Mouse (Mus musculus): ENCODE results near the gene Cirbp. TPM values are rescaled to one million over a fixed set of nuclear protein-coding genes. Genes with fewer than 3 reads are reported as not detected.
A peak's percentile ranks its signal among the peaks of the same experiment; 100 is the strongest.
"Not testable (repeated sequence)": the region's sequence is repeated elsewhere in the genome, so short reads cannot be mapped to it uniquely, and the experiment has no call there.

Gene Cirbp
- polyA plus RNA-seq, 1 experiment from 2014 or later, result 14.2 TPM

DNA sequence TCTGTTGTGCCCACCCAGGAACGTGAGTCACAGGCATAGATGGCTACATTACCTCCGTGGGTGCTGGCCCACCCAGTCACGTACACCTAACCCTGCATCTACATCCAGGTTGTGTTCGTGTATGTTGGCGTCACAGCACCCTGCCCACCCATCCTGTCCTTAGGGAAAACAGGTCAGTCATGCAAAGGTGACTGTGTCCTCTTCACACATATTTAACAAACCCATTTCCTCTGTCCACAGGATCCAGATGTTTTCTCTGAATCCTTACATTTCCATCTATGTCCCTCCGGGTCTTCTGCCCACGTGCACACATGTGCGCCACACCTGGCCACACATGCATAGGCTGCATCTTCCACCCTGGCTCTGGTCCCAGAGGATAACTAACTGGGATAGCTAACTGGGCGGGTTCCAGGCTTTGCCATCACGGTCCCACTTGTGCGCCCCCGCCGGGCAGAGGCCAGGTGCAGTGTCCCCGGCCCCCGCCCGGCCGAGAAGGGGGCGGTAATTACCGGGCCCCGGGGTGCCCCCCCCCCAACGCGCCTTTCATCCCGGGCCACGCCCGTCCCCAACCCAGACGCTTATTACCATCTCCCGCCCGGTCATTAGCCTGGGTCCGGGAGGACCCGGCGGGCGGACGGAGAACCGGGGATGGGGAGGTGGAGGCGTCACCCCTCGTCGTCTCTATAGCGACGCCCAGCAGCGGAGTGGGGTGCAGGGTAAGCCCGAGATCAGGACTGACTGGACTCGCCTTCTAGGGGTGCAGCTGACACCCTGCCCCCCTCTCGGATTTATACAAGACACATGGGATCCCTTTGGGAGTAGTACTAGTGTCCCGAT lies 1.4 kb upstream of the Cirbp start:
- Histone ChIP-seq H3K27ac (ENCODE audit: low read length) (peak overlapping the region; percentile 67; the same call in 1 of the 2 replicates), H3K9ac (ENCODE audit: low read depth, low read length) (peak overlapping the region; percentile 67), H3K9me3 (replicated peaks; ENCODE audit: control insufficient read depth, low read length) (no peaks in the 10 kb centered on the region), H3K4me2 (ENCODE audit: low read depth, low read length) (peak overlapping the region; percentile 96), H3K36me3 (ENCODE audit: control insufficient read depth, insufficient read depth) (no peaks in the 10 kb centered on the region), H3K4me1 (ENCODE audit: control insufficient read depth, low read depth, low read length) (peaks cover 81% of the 10 kb centered on the region), H3K4me3 (ENCODE audit: low read depth, low read length) (peak overlapping the region; percentile 62), H3K27me3 (ENCODE audit: control insufficient read depth, insufficient read depth, low read depth, low read length) (no peaks in the 10 kb centered on the region)
- 11% methylated on average over 43 of the region's 44 CpGs for WGBS (ENCODE audit: insufficient replicate concordance)
- no peak for ATAC-seq (ENCODE audit: low read depth)

DNA sequence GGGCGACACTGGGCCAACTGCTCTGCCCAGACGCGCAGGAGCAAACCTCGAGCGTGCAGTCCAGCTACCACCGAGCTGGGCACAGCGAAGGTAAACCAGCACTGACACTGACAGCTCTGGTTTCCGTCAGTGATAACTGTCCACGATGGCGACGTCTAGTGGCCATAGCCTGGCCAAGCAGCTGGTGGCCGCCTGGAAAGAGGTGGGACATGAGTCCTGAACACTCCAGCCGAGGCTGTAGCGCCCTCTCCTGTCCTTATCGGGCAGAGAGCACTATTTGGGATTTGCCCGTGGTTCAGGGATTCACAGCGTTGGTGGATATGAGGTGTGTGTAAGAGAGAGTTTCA lies 814 bp upstream of the Cirbp start:
- peak overlapping the region; percentile 67; the same call in 1 of the 2 replicates for H3K27ac ChIP-seq (ENCODE audit: low read length)
- under 1% methylated on average over 17 of the region's 17 CpGs for WGBS (ENCODE audit: insufficient replicate concordance)
- peaks cover 4% of the 10 kb centered on the region for H3K36me3 ChIP-seq (ENCODE audit: control insufficient read depth, insufficient read depth)
- peak; percentile 31 for ATAC-seq (ENCODE audit: low read depth)
- peaks cover 78% of the 10 kb centered on the region for H3K4me1 ChIP-seq (ENCODE audit: control insufficient read depth, low read depth, low read length)
- peak overlapping the region; percentile 96 for H3K4me2 ChIP-seq (ENCODE audit: low read depth, low read length)
- peak overlapping the region; percentile 67 for H3K9ac ChIP-seq (ENCODE audit: low read depth, low read length)
- no peaks in the 10 kb centered on the region for H3K27me3 ChIP-seq (ENCODE audit: control insufficient read depth, insufficient read depth, low read depth, low read length)
- no peaks in the 10 kb centered on the region for H3K9me3 ChIP-seq (replicated peaks; ENCODE audit: control insufficient read depth, low read length)
- H3K4me3 ChIP-seq (ENCODE audit: low read depth, low read length), result peak overlapping the region; percentile 62

DNA sequence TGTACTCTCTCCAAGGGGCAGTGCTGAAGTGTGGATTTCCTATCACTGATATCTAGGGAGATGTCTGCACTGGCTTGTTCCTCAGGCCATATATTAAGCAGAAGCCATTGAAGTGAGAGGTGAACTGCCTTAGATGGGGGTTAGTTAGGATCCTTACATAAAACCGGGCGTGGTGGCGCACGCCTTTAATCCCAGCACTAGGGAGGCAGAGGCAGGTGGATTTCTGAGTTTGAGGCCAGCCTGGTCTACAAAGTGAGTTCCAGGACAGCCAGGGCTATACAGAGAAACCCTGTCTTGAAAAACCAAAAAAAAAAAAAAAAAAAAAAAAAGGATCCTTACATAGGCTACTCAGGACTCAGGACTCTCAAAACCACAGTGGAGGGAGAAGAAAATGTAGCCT lies 351 bp downstream of the Cirbp start:
- ATAC-seq (ENCODE audit: low read depth); H3K4me3 ChIP-seq (ENCODE audit: low read depth, low read length); H3K27me3 ChIP-seq (ENCODE audit: control insufficient read depth, insufficient read depth, low read depth, low read length); H3K9me3 ChIP-seq (replicated peaks; ENCODE audit: control insufficient read depth, low read length); H3K9ac ChIP-seq (ENCODE audit: low read depth, low read length): not testable (repeated sequence)
- Histone ChIP-seq H3K27ac (ENCODE audit: low read length) (peak overlapping the region; percentile 38; the same call in 1 of the 2 replicates), H3K4me2 (ENCODE audit: low read depth, low read length) (peak overlapping the region; percentile 96; the same call in 1 of the 2 replicates), H3K4me1 (ENCODE audit: control insufficient read depth, low read depth, low read length) (peaks cover 66% of the 10 kb centered on the region), H3K36me3 (ENCODE audit: control insufficient read depth, insufficient read depth) (peaks cover 16% of the 10 kb centered on the region)
- 78% methylated on average over 4 of the region's 4 CpGs for WGBS (ENCODE audit: insufficient replicate concordance)

DNA sequence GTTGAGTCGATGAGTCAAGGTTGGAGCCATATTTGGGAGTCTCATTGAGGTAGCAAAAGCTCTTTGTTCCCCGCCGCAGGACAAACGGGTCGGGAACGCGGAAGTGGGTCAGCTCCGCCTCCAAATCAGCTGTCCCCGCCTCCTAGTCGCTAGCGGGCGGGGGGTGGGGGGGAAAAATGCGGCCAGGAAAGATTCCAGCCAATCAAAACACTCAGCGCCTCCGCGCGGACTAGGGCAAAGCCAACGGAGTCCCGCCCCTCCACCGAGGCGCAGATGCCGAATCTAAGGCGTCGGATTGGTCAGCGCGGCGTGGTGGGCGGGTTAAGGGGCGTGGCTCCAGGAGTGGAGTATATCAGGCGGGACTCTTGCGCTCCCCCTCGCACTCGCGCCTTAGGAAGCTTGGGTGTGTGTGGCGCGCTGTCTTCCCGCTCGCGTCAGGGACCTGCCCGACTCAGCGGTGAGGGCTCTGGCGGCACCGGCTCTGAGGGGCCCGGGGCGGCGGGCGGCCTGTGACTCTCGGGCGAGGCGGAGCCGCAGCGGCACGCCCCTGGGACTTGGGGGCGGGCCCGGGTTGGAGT lies 1.8 kb downstream of the Cirbp start:
- peak overlapping the region; percentile 98 for H3K27ac ChIP-seq (ENCODE audit: low read length)
- H3K9ac ChIP-seq (ENCODE audit: low read depth, low read length), result peak overlapping the region; percentile 92
- WGBS (ENCODE audit: insufficient replicate concordance), result under 1% methylated on average over 54 of the region's 55 CpGs
- H3K27me3 ChIP-seq (ENCODE audit: control insufficient read depth, insufficient read depth, low read depth, low read length), result no peaks in the 10 kb centered on the region
- no peaks in the 10 kb centered on the region; the same call in 1 of the 2 replicates for H3K9me3 ChIP-seq (replicated peaks; ENCODE audit: control insufficient read depth, low read length)
- H3K36me3 ChIP-seq (ENCODE audit: control insufficient read depth, insufficient read depth), result peaks cover 26% of the 10 kb centered on the region
- H3K4me3 ChIP-seq (ENCODE audit: low read depth, low read length), result peak overlapping the region; percentile 87
- H3K4me1 ChIP-seq (ENCODE audit: control insufficient read depth, low read depth, low read length), result peaks cover 59% of the 10 kb centered on the region
- peak overlapping the region; percentile 80 for H3K4me2 ChIP-seq (ENCODE audit: low read depth, low read length)
- peak; percentile 86 for ATAC-seq (ENCODE audit: low read depth)

DNA sequence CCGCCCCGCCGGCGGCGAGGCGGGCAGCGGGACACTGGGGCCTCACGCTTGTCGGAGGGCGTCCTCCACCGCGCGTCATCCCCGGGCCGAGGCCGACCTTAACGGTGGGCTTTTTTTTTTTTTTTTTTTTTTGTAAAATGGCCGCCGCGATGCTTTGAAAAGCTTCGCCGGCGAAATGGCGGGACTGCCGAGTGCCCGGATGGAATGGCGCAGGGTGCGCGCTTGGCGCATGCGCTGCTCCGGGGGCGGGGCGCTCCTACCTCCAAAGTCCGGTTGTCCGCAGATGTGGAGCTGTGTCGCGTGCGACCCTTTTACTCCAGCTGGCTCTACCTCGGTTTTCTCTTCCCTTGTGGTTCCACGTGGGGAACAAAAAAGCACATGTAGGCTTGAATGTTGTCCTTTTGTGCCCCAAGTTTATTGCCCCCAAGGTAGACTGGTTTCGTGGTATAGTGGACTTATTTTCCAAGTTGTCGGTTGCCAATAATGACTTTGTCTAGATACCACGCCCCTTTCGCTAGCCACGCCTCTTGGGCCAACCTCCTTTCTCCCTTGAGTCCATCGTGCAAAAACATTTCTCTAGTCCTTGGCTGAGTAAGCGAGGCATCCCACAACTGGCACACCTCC lies 2.4 kb downstream of the Cirbp start:
- Histone ChIP-seq H3K4me3 (ENCODE audit: low read depth, low read length) (peak overlapping the region; percentile 87), H3K9me3 (replicated peaks; ENCODE audit: control insufficient read depth, low read length) (no peaks in the 10 kb centered on the region; the same call in 1 of the 2 replicates), H3K4me2 (ENCODE audit: low read depth, low read length) (peak overlapping the region; percentile 69), H3K4me1 (ENCODE audit: control insufficient read depth, low read depth, low read length) (peaks cover 55% of the 10 kb centered on the region), H3K27ac (ENCODE audit: low read length) (peak overlapping the region; percentile 98), H3K9ac (ENCODE audit: low read depth, low read length) (peak overlapping the region; percentile 92), H3K27me3 (ENCODE audit: control insufficient read depth, insufficient read depth, low read depth, low read length) (no peaks in the 10 kb centered on the region), H3K36me3 (ENCODE audit: control insufficient read depth, insufficient read depth) (peaks cover 26% of the 10 kb centered on the region)
- under 1% methylated on average over 37 of the region's 48 CpGs for WGBS (ENCODE audit: insufficient replicate concordance)
- ATAC-seq (ENCODE audit: low read depth), result peak; percentile 56

DNA sequence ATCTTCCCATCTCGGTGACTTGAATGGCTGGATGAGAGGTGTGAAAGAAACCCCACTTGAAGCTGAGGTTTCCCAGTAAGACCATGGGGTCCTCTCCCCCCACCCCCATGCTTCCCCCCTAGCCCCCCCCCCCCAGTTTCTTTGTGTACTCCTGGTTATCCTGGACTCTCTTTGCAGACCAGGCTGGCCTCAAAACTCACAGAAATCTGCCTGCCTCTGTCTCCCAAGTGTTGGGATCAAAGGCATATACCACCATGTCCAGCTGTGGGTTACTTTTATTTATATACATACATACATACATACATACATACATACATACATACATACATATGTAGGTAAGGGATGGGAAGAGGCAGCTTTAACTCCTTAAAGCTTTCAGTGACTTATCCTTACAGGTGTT lies 3.3 kb downstream of the Cirbp start:
- 64% methylated on average over 1 of the region's 1 CpGs for WGBS (ENCODE audit: insufficient replicate concordance)
- H3K27ac ChIP-seq (ENCODE audit: low read length), result peak overlapping the region; percentile 98

DNA sequence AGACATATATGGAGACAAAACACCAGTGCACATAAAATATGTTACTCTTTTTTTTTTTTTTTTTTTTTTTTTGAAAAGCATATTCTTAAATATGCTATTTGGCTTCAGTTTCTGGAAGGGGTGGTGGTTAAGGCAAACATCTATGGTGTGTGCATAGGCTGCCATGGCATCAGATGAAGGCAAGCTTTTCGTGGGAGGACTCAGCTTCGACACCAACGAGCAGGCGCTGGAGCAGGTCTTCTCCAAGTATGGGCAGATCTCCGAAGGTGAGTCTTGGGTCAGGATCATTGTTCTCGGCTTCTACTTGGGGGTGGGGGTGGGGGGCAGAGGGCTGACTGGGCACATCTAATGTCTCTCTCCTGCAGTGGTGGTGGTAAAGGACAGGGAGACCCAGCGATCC lies 3.9 kb downstream of the Cirbp start:
- Histone ChIP-seq H3K9me3 (replicated peaks; ENCODE audit: control insufficient read depth, low read length) (no peaks in the 10 kb centered on the region; the same call in 1 of the 2 replicates), H3K27me3 (ENCODE audit: control insufficient read depth, insufficient read depth, low read depth, low read length) (no peaks in the 10 kb centered on the region), H3K4me3 (ENCODE audit: low read depth, low read length) (no peak overlapping the region), H3K4me2 (ENCODE audit: low read depth, low read length) (no peak overlapping the region), H3K36me3 (ENCODE audit: control insufficient read depth, insufficient read depth) (peaks cover 26% of the 10 kb centered on the region), H3K4me1 (ENCODE audit: control insufficient read depth, low read depth, low read length) (peaks cover 50% of the 10 kb centered on the region), H3K27ac (ENCODE audit: low read length) (no peak overlapping the region), H3K9ac (ENCODE audit: low read depth, low read length) (no peak overlapping the region)
- 87% methylated on average over 7 of the region's 7 CpGs for whole genome bisulfite sequencing (ENCODE audit: insufficient replicate concordance)
- ATAC-seq (ENCODE audit: low read depth), result no peak

More for the DNA sequence above, 3.3 kb downstream of the Cirbp start:
- Histone ChIP-seq H3K4me2 (ENCODE audit: low read depth, low read length) (peak overlapping the region; percentile 69), H3K36me3 (ENCODE audit: control insufficient read depth, insufficient read depth) (peaks cover 26% of the 10 kb centered on the region), H3K9ac (ENCODE audit: low read depth, low read length) (peak overlapping the region; percentile 92), H3K9me3 (replicated peaks; ENCODE audit: control insufficient read depth, low read length) (no peaks in the 10 kb centered on the region; the same call in 1 of the 2 replicates), H3K27me3 (ENCODE audit: control insufficient read depth, insufficient read depth, low read depth, low read length) (no peaks in the 10 kb centered on the region), H3K4me1 (ENCODE audit: control insufficient read depth, low read depth, low read length) (peaks cover 51% of the 10 kb centered on the region), H3K4me3 (ENCODE audit: low read depth, low read length) (peak overlapping the region; percentile 87)
- no peak for ATAC-seq (ENCODE audit: low read depth)

DNA sequence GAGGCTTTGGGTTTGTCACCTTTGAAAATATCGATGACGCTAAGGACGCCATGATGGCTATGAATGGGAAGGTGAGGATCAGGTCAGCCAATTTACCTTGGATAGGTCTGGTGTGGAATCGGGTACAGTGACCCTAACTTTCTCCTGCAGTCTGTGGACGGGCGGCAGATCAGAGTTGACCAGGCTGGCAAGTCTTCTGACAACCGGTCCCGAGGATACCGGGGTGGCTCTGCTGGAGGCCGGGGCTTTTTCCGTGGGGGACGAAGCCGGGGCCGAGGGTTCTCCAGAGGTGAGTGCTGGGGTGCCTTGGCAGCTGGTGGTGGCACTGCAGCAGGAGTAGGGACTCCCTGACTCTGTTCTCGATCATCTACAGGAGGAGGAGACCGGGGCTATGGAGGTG lies 4.3 kb downstream of the Cirbp start:
- Histone ChIP-seq H3K27ac (ENCODE audit: low read length) (no peak overlapping the region), H3K4me1 (ENCODE audit: control insufficient read depth, low read depth, low read length) (peaks cover 50% of the 10 kb centered on the region), H3K27me3 (ENCODE audit: control insufficient read depth, insufficient read depth, low read depth, low read length) (no peaks in the 10 kb centered on the region), H3K4me2 (ENCODE audit: low read depth, low read length) (no peak overlapping the region), H3K4me3 (ENCODE audit: low read depth, low read length) (no peak overlapping the region), H3K9me3 (replicated peaks; ENCODE audit: control insufficient read depth, low read length) (no peaks in the 10 kb centered on the region; the same call in 1 of the 2 replicates), H3K36me3 (ENCODE audit: control insufficient read depth, insufficient read depth) (peaks cover 26% of the 10 kb centered on the region), H3K9ac (ENCODE audit: low read depth, low read length) (no peak overlapping the region)
- 88% methylated on average over 16 of the region's 16 CpGs for WGBS (ENCODE audit: insufficient replicate concordance)
- no peak for ATAC-seq (ENCODE audit: low read depth)
